Mouse (Mus musculus) G1E (cell line): ENCODE measurements around the gene Lmf1. TPM values are rescaled to one million over a fixed set of nuclear protein-coding genes. Genes with fewer than 3 reads are reported as not detected.

Experiments used
- ATAC-seq: 2 replicates; pipeline ENCODE4 v1.8.0; 2016; ENCODE audit warnings: mild to moderate bottlenecking; ENCODE audit not compliant: insufficient number of reproducible peaks, poor library complexity, low FRiP score, severe bottlenecking; ENCODE audit errors: extremely low read depth
- DNase-seq: peaks from one replicate; pipeline ENCODE4 v3.0.0; 2012; ENCODE audit warnings: low spot score
- H3K27me3 ChIP-seq: 2 replicates; pipeline ENCODE4 v1.6.1; 2012; ENCODE audit warnings: mild to moderate bottlenecking, low read length, inconsistent platforms; ENCODE audit not compliant: insufficient read depth
- H3K36me3 ChIP-seq: replicated peaks from 2 replicates; pipeline ENCODE3; 2012; ENCODE audit warnings: mild to moderate bottlenecking, inconsistent platforms
- H3K4me1 ChIP-seq: 2 replicates; pipeline ENCODE4 v1.6.1; 2012; ENCODE audit warnings: low read depth, low read length, inconsistent platforms, mixed read lengths; ENCODE audit not compliant: insufficient read depth
- H3K4me3 ChIP-seq: 2 replicates; pipeline ENCODE4 v1.5.1; 2012; ENCODE audit warnings: low read depth, mild to moderate bottlenecking, inconsistent platforms, low read length, moderate library complexity, mixed read lengths
- H3K9me3 ChIP-seq: replicated peaks from 2 replicates; pipeline ENCODE4 v1.6.1; 2012; ENCODE audit warnings: inconsistent platforms
- CTCF ChIP-seq: IDR thresholded peaks from 2 replicates; pipeline ENCODE4 v1.5.1; 2012; ENCODE audit warnings: low read depth, low read length, inconsistent platforms, mixed read lengths
- GATA1 ChIP-seq: IDR thresholded peaks from 2 replicates; pipeline ENCODE4 v1.6.1; 2012; ENCODE audit warnings: borderline replicate concordance, low read length, inconsistent platforms, mixed read lengths
- GATA2 ChIP-seq: IDR thresholded peaks from 2 replicates; pipeline ENCODE4 v1.6.1; 2012; ENCODE audit warnings: low read depth, low read length, inconsistent platforms, borderline replicate concordance
- POLR2AphosphoS5 ChIP-seq: IDR thresholded peaks from 2 replicates; pipeline ENCODE4 v1.6.1; 2012; ENCODE audit warnings: low read depth, low read length, inconsistent platforms; ENCODE audit not compliant: insufficient replicate concordance
- TAL1 ChIP-seq: conservative IDR thresholded peaks from 2 replicates; pipeline ENCODE4 v1.6.1; 2012; ENCODE audit warnings: low read depth, low read length, inconsistent platforms, mixed read lengths
- polyA plus RNA-seq: library from polyadenylated mRNA; stranded (reverse); fragments of >175 nt; gene quantifications from 2 replicates; pipeline ENCODE4 v1.2.3, GENCODE M21; 2012
- total RNA-seq, 2 experiments: library from RNA; stranded (forward) in 1 of 2; stranded (reverse) in 1 of 2; fragments of 200-1000 nt in 1 of 2; fragments of >200 nt in 1 of 2; fragmentation: Nextera tagmentation in 1 of 2; gene quantifications; 2 replicates each; pipeline ENCODE4 v1.2.3; 2014 to 2017

Lmf1 gene
- total and polyA plus RNA-seq, 3 experiments: 8.8 to 29.9 (median 16.2) TPM

GRCm38 (mm10) chr17:25698446-25698845 is 119.6 kb downstream of the Lmf1 start:
- peak; percentile 63 for DNase-seq
- no peak for ATAC-seq
- Histone ChIP-seq H3K4me1 (no peaks in the 10 kb centered on the region), H3K27me3 (peaks cover 15% of the 10 kb centered on the region; the same call in 1 of the 2 replicates), H3K4me3 (no peak overlapping the region), H3K9me3 (no peaks in the 10 kb centered on the region), H3K36me3 (no peaks in the 10 kb centered on the region)
- no peak for TF ChIP-seq POLR2AphosphoS5
- peak; percentile 53 for TF ChIP-seq CTCF

GRCm38 (mm10) chr17:25700863-25701496 is 122.1 kb downstream of the Lmf1 start:
- H3K4me1 ChIP-seq: no peaks in the 10 kb centered on the region
- ATAC-seq: no peak
- no peak for DNase-seq
- H3K4me3 ChIP-seq: no peak overlapping the region
- TF ChIP-seq CTCF: 0 out of 2 replicates have a peak, but pooled peaks have one; percentile 28
- no peak for TF ChIP-seq GATA1
- H3K9me3 ChIP-seq: no peaks in the 10 kb centered on the region
- no peaks in the 10 kb centered on the region for H3K36me3 ChIP-seq
- H3K27me3 ChIP-seq: peaks cover 13% of the 10 kb centered on the region; the same call in 1 of the 2 replicates

GRCm38 (mm10) chr17:25709994-25710393 is 131.1 kb downstream of the Lmf1 start:
- H3K27me3 ChIP-seq: peaks cover 21% of the 10 kb centered on the region
- no peaks in the 10 kb centered on the region for H3K4me1 ChIP-seq
- ATAC-seq (no peak), DNase-seq (no peak)
- TF ChIP-seq CTCF: no peak
- no peak for TF ChIP-seq GATA1
- TF ChIP-seq POLR2AphosphoS5: no peak
- no peak for TF ChIP-seq GATA2
- TF ChIP-seq TAL1: no peak
- no peak overlapping the region for H3K4me3 ChIP-seq
- no peaks in the 10 kb centered on the region for H3K36me3 ChIP-seq
- H3K9me3 ChIP-seq: no peaks in the 10 kb centered on the region

GRCm38 (mm10) chr17:25711136-25711535 is 132.3 kb downstream of the Lmf1 start:
- Histone ChIP-seq H3K36me3 (no peaks in the 10 kb centered on the region), H3K4me3 (no peak overlapping the region), H3K4me1 (peaks cover 2% of the 10 kb centered on the region; the same call in 1 of the 2 replicates), H3K27me3 (peaks cover 30% of the 10 kb centered on the region), H3K9me3 (no peaks in the 10 kb centered on the region)
- DNase-seq: no peak
- no peak for ATAC-seq
- no peak for TF ChIP-seq TAL1
- TF ChIP-seq GATA2: no peak
- no peak for TF ChIP-seq POLR2AphosphoS5
- TF ChIP-seq GATA1: no peak
- no peak for TF ChIP-seq CTCF

Other genes starting within 250 kb of the Lmf1 start
Only the 20 nearest of the 21 such genes appear.
- 0.75 TPM in 1 of 2 replicates, not detected in the other for gene Tpsab1, start 233.5 kb upstream of the Lmf1 start, total RNA-seq (2014; fragmentation: Nextera tagmentation)
- gene Tpsab1, start 233.5 kb upstream of the Lmf1 start, total RNA-seq (2017): 14.2 and 14.5 TPM in 2 replicates
- gene Tpsab1, start 233.5 kb upstream of the Lmf1 start, polyA plus RNA-seq: 0.12 and 0.14 TPM in 2 replicates
- gene Tpsb2, start 212.8 kb upstream of the Lmf1 start, total RNA-seq (2014; fragmentation: Nextera tagmentation): 0.58 TPM in 1 of 2 replicates, not detected in the other
- gene Tpsb2, start 212.8 kb upstream of the Lmf1 start, total RNA-seq (2017): 12.9 and 15.4 TPM in 2 replicates
- not detected in 2 replicates for gene Tpsb2, start 212.8 kb upstream of the Lmf1 start, polyA plus RNA-seq
- gene Tpsg1, start 209.8 kb upstream of the Lmf1 start, total RNA-seq (2014; fragmentation: Nextera tagmentation): not detected in 2 replicates
- 0.60 and 0.70 TPM in 2 replicates for gene Tpsg1, start 209.8 kb upstream of the Lmf1 start, total RNA-seq (2017)
- gene Tpsg1, start 209.8 kb upstream of the Lmf1 start, polyA plus RNA-seq: not detected in 2 replicates
- gene Cacna1h, start 145.3 kb upstream of the Lmf1 start, total RNA-seq (2014; fragmentation: Nextera tagmentation): not detected in 2 replicates
- under 0.01 and 0.22 TPM in 2 replicates for gene Cacna1h, start 145.3 kb upstream of the Lmf1 start, total RNA-seq (2017)
- gene Cacna1h, start 145.3 kb upstream of the Lmf1 start, polyA plus RNA-seq: not detected in 2 replicates
- not detected in 2 replicates for gene Tekt4, start 124.5 kb upstream of the Lmf1 start, total RNA-seq (2014; fragmentation: Nextera tagmentation)
- gene Tekt4, start 124.5 kb upstream of the Lmf1 start, total RNA-seq (2017): not detected in 2 replicates
- gene Tekt4, start 124.5 kb upstream of the Lmf1 start, polyA plus RNA-seq: not detected in 2 replicates
- not detected in 2 replicates for gene Sstr5, start 81.8 kb upstream of the Lmf1 start, total RNA-seq (2014; fragmentation: Nextera tagmentation)
- gene Sstr5, start 81.8 kb upstream of the Lmf1 start, total RNA-seq (2017): 0.16 TPM in 1 of 2 replicates, not detected in the other
- not detected in 2 replicates for gene Sstr5, start 81.8 kb upstream of the Lmf1 start, polyA plus RNA-seq
- gene Sox8, start 8.4 kb upstream of the Lmf1 start, total RNA-seq (2014; fragmentation: Nextera tagmentation): not detected in 2 replicates
- 0.11 TPM in 1 of 2 replicates, not detected in the other for gene Sox8, start 8.4 kb upstream of the Lmf1 start, total RNA-seq (2017)
- not detected in 2 replicates for gene Sox8, start 8.4 kb upstream of the Lmf1 start, polyA plus RNA-seq
- gene Gng13, start 138.1 kb downstream of the Lmf1 start, total RNA-seq (2014; fragmentation: Nextera tagmentation): not detected in 2 replicates
- 0.16 TPM in 1 of 2 replicates, not detected in the other for gene Gng13, start 138.1 kb downstream of the Lmf1 start, total RNA-seq (2017)
- not detected in 2 replicates for gene Gng13, start 138.1 kb downstream of the Lmf1 start, polyA plus RNA-seq
- gene Chtf18, start 148.3 kb downstream of the Lmf1 start, total RNA-seq (2014; fragmentation: Nextera tagmentation): 7.3 and 17.7 TPM in 2 replicates
- 24.4 and 26.2 TPM in 2 replicates for gene Chtf18, start 148.3 kb downstream of the Lmf1 start, total RNA-seq (2017)
- gene Chtf18, start 148.3 kb downstream of the Lmf1 start, polyA plus RNA-seq: 80.9 and 89.1 TPM in 2 replicates
- gene Rpusd1, start 148.6 kb downstream of the Lmf1 start, total RNA-seq (2014; fragmentation: Nextera tagmentation): 7.5 and 7.8 TPM in 2 replicates
- 3.6 and 4.2 TPM in 2 replicates for gene Rpusd1, start 148.6 kb downstream of the Lmf1 start, total RNA-seq (2017)
- gene Rpusd1, start 148.6 kb downstream of the Lmf1 start, polyA plus RNA-seq: 28.2 and 30.1 TPM in 2 replicates
- gene Mslnl, start 157.0 kb downstream of the Lmf1 start, total RNA-seq (2014; fragmentation: Nextera tagmentation): not detected in 2 replicates
- gene Mslnl, start 157.0 kb downstream of the Lmf1 start, total RNA-seq (2017): not detected in 2 replicates
- not detected in 2 replicates for gene Mslnl, start 157.0 kb downstream of the Lmf1 start, polyA plus RNA-seq
- gene Msln, start 175.3 kb downstream of the Lmf1 start, total RNA-seq (2014; fragmentation: Nextera tagmentation): not detected in 2 replicates
- gene Msln, start 175.3 kb downstream of the Lmf1 start, total RNA-seq (2017): 0.55 TPM in 1 of 2 replicates, not detected in the other
- gene Msln, start 175.3 kb downstream of the Lmf1 start, polyA plus RNA-seq: not detected in 2 replicates
- 11.7 and 22.3 TPM in 2 replicates for gene Narfl, start 194.7 kb downstream of the Lmf1 start, total RNA-seq (2014; fragmentation: Nextera tagmentation)
- 28.4 and 29.2 TPM in 2 replicates for gene Narfl, start 194.7 kb downstream of the Lmf1 start, total RNA-seq (2017)
- gene Narfl, start 194.7 kb downstream of the Lmf1 start, polyA plus RNA-seq: 17.6 and 18.8 TPM in 2 replicates
- gene Haghl, start 206.6 kb downstream of the Lmf1 start, total RNA-seq (2014; fragmentation: Nextera tagmentation): 7.0 and 11.7 TPM in 2 replicates
- 15.5 and 17.1 TPM in 2 replicates for gene Haghl, start 206.6 kb downstream of the Lmf1 start, total RNA-seq (2017)
- 15.4 and 17.1 TPM in 2 replicates for gene Haghl, start 206.6 kb downstream of the Lmf1 start, polyA plus RNA-seq
- not detected in 2 replicates for gene Ccdc78, start 207.5 kb downstream of the Lmf1 start, total RNA-seq (2014; fragmentation: Nextera tagmentation)
- gene Ccdc78, start 207.5 kb downstream of the Lmf1 start, total RNA-seq (2017): 0.06 and 0.22 TPM in 2 replicates
- gene Ccdc78, start 207.5 kb downstream of the Lmf1 start, polyA plus RNA-seq: 0.05 TPM in 1 of 2 replicates, not detected in the other
- gene Fam173a, start 213.8 kb downstream of the Lmf1 start, total RNA-seq (2014; fragmentation: Nextera tagmentation): 24.1 and 24.8 TPM in 2 replicates
- 45.1 and 50.5 TPM in 2 replicates for gene Fam173a, start 213.8 kb downstream of the Lmf1 start, total RNA-seq (2017)
- 16.1 and 20.5 TPM in 2 replicates for gene Fam173a, start 213.8 kb downstream of the Lmf1 start, polyA plus RNA-seq
- not detected in 2 replicates for gene AC134908.4, start 216.6 kb downstream of the Lmf1 start, total RNA-seq (2014; fragmentation: Nextera tagmentation)
- gene AC134908.4, start 216.6 kb downstream of the Lmf1 start, total RNA-seq (2017): not detected in 2 replicates
- gene AC134908.4, start 216.6 kb downstream of the Lmf1 start, polyA plus RNA-seq: not detected in 2 replicates
- 15.3 and 19.7 TPM in 2 replicates for gene Metrn, start 218.1 kb downstream of the Lmf1 start, total RNA-seq (2014; fragmentation: Nextera tagmentation)
- gene Metrn, start 218.1 kb downstream of the Lmf1 start, total RNA-seq (2017): 22.3 and 36.9 TPM in 2 replicates
- gene Metrn, start 218.1 kb downstream of the Lmf1 start, polyA plus RNA-seq: 129 and 172 TPM in 2 replicates
- gene Fbxl16, start 230.0 kb downstream of the Lmf1 start, total RNA-seq (2014; fragmentation: Nextera tagmentation): not detected in 2 replicates
- gene Fbxl16, start 230.0 kb downstream of the Lmf1 start, total RNA-seq (2017): 0.05 TPM in 1 of 2 replicates, not detected in the other
- 0.01 and 0.03 TPM in 2 replicates for gene Fbxl16, start 230.0 kb downstream of the Lmf1 start, polyA plus RNA-seq
- gene Wdr24, start 244.5 kb downstream of the Lmf1 start, total RNA-seq (2014; fragmentation: Nextera tagmentation): 13.8 and 13.9 TPM in 2 replicates
- gene Wdr24, start 244.5 kb downstream of the Lmf1 start, total RNA-seq (2017): 23.5 and 25.8 TPM in 2 replicates
- gene Wdr24, start 244.5 kb downstream of the Lmf1 start, polyA plus RNA-seq: 4.8 and 8.6 TPM in 2 replicates